Mouse (Mus musculus) small intestine, adult 2 months (tissue): Measurements from ENCODE around the gene Olfr646.

Source experiments
- CTCF ChIP-seq: fragments of 200-500 bp; IDR thresholded peaks from 2 replicates; pipeline ENCODE4 v1.5.1; 2012; ENCODE audit warnings: low read depth, mild to moderate bottlenecking, control low read depth, inconsistent platforms, low read length, moderate library complexity, mixed read lengths; ENCODE audit not compliant: insufficient replicate concordance, insufficient read length; ENCODE audit errors: extremely low read depth
- POLR2A ChIP-seq: fragments of 200-500 bp; IDR thresholded peaks from 2 replicates; pipeline ENCODE4 v1.6.1; 2012; ENCODE audit warnings: low read depth, mild to moderate bottlenecking, control low read depth, inconsistent platforms, low read length, moderate library complexity

GRCm38 (mm10) chr7:104143179-104143578 lies 38.5 kb downstream of the Olfr646 start, which contains the start of gene Ubqln3:
- TF ChIP-seq POLR2A (no peak), CTCF (no peak)
